7 mouse cellular contexts compared by ENCODE assay signal in the genomic region with DNA sequence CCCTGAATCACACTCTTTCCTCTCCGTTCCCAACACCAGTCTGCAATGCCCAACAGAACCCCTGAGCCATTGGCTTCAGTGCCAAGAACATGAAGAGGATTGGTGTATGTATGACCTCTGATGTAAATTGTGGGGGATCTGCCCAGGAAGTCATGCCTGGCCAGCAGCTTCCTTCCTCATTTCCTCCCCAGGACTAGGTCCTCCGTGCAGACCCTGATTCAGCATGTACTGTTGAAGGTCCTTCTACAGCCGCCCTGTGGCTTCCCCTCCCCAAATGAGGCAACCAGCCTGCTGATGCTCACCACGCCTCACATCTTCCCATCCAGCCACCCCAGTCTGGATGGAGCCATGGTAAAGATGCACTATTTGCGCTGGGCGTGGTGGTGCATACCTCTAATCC. TPM values are rescaled to one million over a fixed set of nuclear protein-coding genes. Genes with fewer than 3 reads are reported as not detected.
DNase-seq lines count a peak whose midpoint lies in the region; ATAC-seq and TF ChIP-seq lines count a peak whose summit lies in the region.

Trpm2 (minus strand) TSS at position 83 of the 400 bp plus-strand sequence.

- TF ChIP-seq EP300 in ES-Bruce4 (IDR thresholded peaks at IDR 0.05; ENCODE audit: insufficient read depth, low read depth, low read length), result no peak

- H3K79me2 ChIP-seq in liver, adult 2 months (ENCODE audit: control insufficient read depth, insufficient read depth, low read length), result no peaks in the 10 kb centered on the region

- ATAC-seq in hindbrain, embryonic 14.5 days (ENCODE audit: low FRiP score), result no peak
- ATAC-seq in monocyte, adult 5-6 weeks (replicated peaks; ENCODE audit: insufficient number of reproducible peaks, low FRiP score, low TSS enrichment, poor library complexity, severe bottlenecking), result peak; percentile 74

- no peaks in the 10 kb centered on the region for H3K36me3 ChIP-seq in ES-Bruce4 (ENCODE audit: control insufficient read depth, insufficient read depth, low read length, poor library complexity, severe bottlenecking)
- no peaks in the 10 kb centered on the region for H3K36me3 ChIP-seq in hindbrain, embryonic 14.5 days (replicated peaks; ENCODE audit: control insufficient read depth, insufficient read depth)
- H3K36me3 ChIP-seq in liver, adult 2 months (ENCODE audit: control insufficient read depth, insufficient read depth, low read length), result no peaks in the 10 kb centered on the region

- H3K4me1 ChIP-seq in ES-Bruce4 (ENCODE audit: control insufficient read depth, insufficient read depth, low read length), result no peaks in the 10 kb centered on the region
- H3K4me1 ChIP-seq in hindbrain, embryonic 14.5 days (replicated peaks; ENCODE audit: control insufficient read depth, insufficient read depth, low read length), result peaks cover 4% of the 10 kb centered on the region; the same call in 1 of the 2 replicates
- H3K4me1 ChIP-seq in liver, adult 2 months (ENCODE audit: control insufficient read depth, insufficient read depth, low read length), result peaks cover 7% of the 10 kb centered on the region

- peak; percentile 45 for DNase-seq in brain, adult 2 months (ENCODE audit: low read depth, low spot score)
- no peak for DNase-seq in hindbrain, embryonic 14.5 days (ENCODE audit: low spot score)
- DNase-seq in liver, adult 2 months (ENCODE audit: extremely low read depth, low read depth, low spot score), result peak; percentile 52
- DNase-seq in thymus, postnatal 36 days, result no peak
- DNase-seq in cerebellum, adult 11-12 months, result no peak

- H3K9me3 ChIP-seq in ES-Bruce4 (replicated peaks; ENCODE audit: control insufficient read depth, insufficient read depth, low read length, poor library complexity, severe bottlenecking), result no peaks in the 10 kb centered on the region
- no peaks in the 10 kb centered on the region for H3K9me3 ChIP-seq in hindbrain, embryonic 14.5 days (ENCODE audit: control insufficient read depth, low read length)

- 87% methylated on average over 6 of the region's 6 CpGs for WGBS in hindbrain, embryonic 14.5 days
- WGBS in liver, adult 2 months, result 68% methylated on average over 6 of the region's 6 CpGs

- TF ChIP-seq POLR2A in ES-Bruce4 (IDR thresholded peaks at IDR 0.05; ENCODE audit: insufficient read depth, low read length), result no peak
- no peak for TF ChIP-seq POLR2A in liver, adult 2 months (IDR thresholded peaks at IDR 0.05; ENCODE audit: extremely low read depth, insufficient read depth, low read length)

- no peak for TF ChIP-seq CTCF in ES-Bruce4 (IDR thresholded peaks at IDR 0.05; ENCODE audit: low read depth, low read length)
- TF ChIP-seq CTCF in liver, adult 2 months (IDR thresholded peaks at IDR 0.05; ENCODE audit: low read depth, low read length), result no peak

- 0 out of 2 replicates have a peak, but pooled peaks cover 4% of the 10 kb centered on the region for H3K27me3 ChIP-seq in ES-Bruce4 (ENCODE audit: control insufficient read depth, insufficient read depth, low read length, poor library complexity, severe bottlenecking)
- peaks cover 8% of the 10 kb centered on the region for H3K27me3 ChIP-seq in hindbrain, embryonic 14.5 days (ENCODE audit: control insufficient read depth, insufficient read depth, low read length)
- peaks cover 5% of the 10 kb centered on the region; the same call in 1 of the 2 replicates for H3K27me3 ChIP-seq in liver, adult 2 months (ENCODE audit: control insufficient read depth, insufficient read depth, low read length)

- H3K4me2 ChIP-seq in hindbrain, embryonic 14.5 days (replicated peaks), result peak within 1 kb of the TSS; percentile 63

- H3K4me3 ChIP-seq in ES-Bruce4 (ENCODE audit: low read depth, low read length), result peak within 1 kb of the TSS; percentile 11
- peak within 1 kb of the TSS; percentile 35 for H3K4me3 ChIP-seq in hindbrain, embryonic 14.5 days (replicated peaks; ENCODE audit: low read length)
- peak within 1 kb of the TSS; percentile 41 for H3K4me3 ChIP-seq in liver, adult 2 months (ENCODE audit: insufficient read depth, low read depth, low read length)

- H3K9ac ChIP-seq in ES-Bruce4 (ENCODE audit: low read depth, poor library complexity, severe bottlenecking), result 0 out of 2 replicates have a peak within 1 kb of the TSS, but pooled peaks have one; percentile 3
- H3K9ac ChIP-seq in hindbrain, embryonic 14.5 days, result peak within 1 kb of the TSS; percentile 43
- peak within 1 kb of the TSS; percentile 47 for H3K9ac ChIP-seq in liver, adult 2 months (ENCODE audit: low read depth, low read length)

- H3K27ac ChIP-seq in ES-Bruce4 (ENCODE audit: insufficient read depth, low read length), result no peak within 1 kb of the TSS
- H3K27ac ChIP-seq in hindbrain, embryonic 14.5 days, result no peak within 1 kb of the TSS
- peak within 1 kb of the TSS; percentile 42 for H3K27ac ChIP-seq in liver, adult 2 months (replicated peaks; ENCODE audit: insufficient read depth, low read depth, low read length)

RNA-seq across cellular contexts. Expression of gene Trpm2, which starts in this region (rescaled TPM):
- 0.07 TPM in 1 of 2 replicates, not detected in the other for polyA plus RNA-seq in ES-Bruce4 (2011; ENCODE audit: insufficient read depth, insufficient read length, low read depth, missing spikeins)
- 6.3 and 6.4 TPM in 2 replicates for polyA plus RNA-seq in hindbrain, embryonic 14.5 days (2014; fragmentation: Nextera tagmentation; extraction: Ambion mirVana)
- 3.1 and 4.1 TPM in 2 replicates for total RNA-seq in liver, adult 2 months (2014; rRNA removed)
- polyA plus RNA-seq in liver, adult 2 months (2012; rRNA removed), result 2.1 and 3.3 TPM in 2 replicates
- 27.0 to 37.5 TPM (median 35.8 TPM) in 3 replicates for total RNA-seq in monocyte, adult 5-6 weeks (2017)

Comparison
In these comparisons a context has a peak if more than half of its experiments do, and no peak if none do; other contexts are left out.
1. DNase-seq: peak in brain, adult 2 months (single experiment) and liver, adult 2 months (single experiment); none in hindbrain, embryonic 14.5 days (single experiment), thymus, postnatal 36 days (0 of 2) and cerebellum, adult 11-12 months (single experiment).
2. Peak in every context shown above with its lines, with median percentiles within 50 percentile points of each other: H3K4me3 ChIP-seq and H3K9ac ChIP-seq.